Mouse (Mus musculus) B cell, adult (primary cell): ENCODE data around the gene Slc16a13. TPM values are rescaled to one million over a fixed set of nuclear protein-coding genes. Genes with fewer than 3 reads are reported as not detected.

Experiments
- total RNA-seq: library from RNA; stranded (reverse); gene quantifications from 4 replicates; pipeline ENCODE4 v1.2.4, GENCODE M21; 2023; ENCODE audit not compliant: inconsistent age

Slc16a13 gene
- total RNA-seq, result 1.8 to 2.3 TPM (median 2.1 TPM) in 4 replicates

DNA sequence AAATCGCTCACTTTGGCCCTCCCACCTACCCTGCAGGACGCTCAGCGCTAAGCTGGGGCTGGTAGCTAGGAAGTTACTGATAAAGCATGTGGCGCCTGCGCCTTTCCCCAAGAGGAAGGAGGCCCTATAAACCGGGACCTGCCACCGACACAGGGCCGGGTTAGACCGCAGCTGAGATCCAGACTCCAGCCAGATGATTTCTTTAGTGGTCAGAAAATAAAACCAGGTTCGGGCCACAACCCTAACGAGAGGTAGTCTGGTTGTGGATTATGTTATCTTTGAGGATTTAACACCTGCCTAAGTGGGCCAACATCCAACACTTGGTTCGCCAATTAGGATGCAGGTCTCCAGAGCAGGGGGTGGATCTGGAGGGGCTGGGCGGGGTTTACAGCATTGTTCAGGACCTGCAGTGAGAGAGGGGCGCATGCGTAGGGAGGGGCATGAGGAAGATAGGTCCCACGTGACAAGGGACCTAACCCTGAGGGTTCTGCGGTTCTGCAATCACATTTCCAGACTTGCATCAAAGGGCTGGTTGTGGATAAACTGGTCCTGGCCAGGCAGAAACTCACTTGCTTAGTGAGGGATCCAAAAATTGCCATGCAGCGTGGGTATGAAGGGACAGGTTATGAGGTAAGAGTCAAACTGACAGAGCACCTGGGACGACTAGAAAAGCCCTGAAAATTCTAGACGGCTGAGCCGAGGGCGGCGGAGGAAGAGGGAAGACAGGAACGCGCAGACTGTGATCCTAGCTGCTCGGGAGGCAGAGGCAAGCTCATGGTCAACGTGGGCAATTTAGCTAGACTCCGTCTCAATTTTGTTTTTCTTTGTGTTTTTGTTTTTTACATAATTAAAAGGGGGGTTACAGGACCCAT is at the start of gene Slc16a13:
TSS of gene Slc16a13 (minus strand) at position 334 of the 872 bp plus-strand sequence.

DNA sequence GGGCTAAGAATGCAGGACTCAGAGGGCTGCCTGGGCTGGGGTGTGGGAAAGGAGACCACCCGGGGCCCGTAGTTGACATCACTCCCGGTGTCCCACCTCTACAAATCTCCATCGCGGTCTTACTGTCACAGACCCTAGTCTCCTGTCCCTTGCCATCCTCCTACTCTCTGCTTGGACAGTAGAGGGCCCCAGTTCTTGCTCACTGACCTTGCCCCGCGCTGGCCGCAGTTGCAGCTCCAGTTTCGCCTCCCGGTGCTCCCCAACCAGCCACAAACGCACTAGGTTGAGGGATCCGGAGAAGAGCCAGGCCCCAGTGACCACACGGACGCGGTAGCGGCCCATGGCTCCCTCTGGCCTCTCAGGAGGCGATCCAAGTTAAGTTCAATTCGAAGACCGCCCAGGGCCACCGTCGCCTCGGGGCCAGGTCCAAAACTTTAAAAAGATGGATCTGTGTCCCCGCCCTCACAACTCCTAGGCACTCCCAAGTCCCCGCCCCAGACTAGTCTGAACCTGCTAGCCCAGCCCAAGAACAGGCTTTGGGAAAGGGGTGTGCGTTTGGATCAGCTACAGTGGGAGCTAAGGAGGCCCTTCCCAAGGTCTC is 34.2 kb upstream of the Slc16a13 start, which contains the start of gene Alox12:
TSS of gene Alox12 (minus strand) at position 423 of the 601 bp plus-strand sequence.

DNA sequence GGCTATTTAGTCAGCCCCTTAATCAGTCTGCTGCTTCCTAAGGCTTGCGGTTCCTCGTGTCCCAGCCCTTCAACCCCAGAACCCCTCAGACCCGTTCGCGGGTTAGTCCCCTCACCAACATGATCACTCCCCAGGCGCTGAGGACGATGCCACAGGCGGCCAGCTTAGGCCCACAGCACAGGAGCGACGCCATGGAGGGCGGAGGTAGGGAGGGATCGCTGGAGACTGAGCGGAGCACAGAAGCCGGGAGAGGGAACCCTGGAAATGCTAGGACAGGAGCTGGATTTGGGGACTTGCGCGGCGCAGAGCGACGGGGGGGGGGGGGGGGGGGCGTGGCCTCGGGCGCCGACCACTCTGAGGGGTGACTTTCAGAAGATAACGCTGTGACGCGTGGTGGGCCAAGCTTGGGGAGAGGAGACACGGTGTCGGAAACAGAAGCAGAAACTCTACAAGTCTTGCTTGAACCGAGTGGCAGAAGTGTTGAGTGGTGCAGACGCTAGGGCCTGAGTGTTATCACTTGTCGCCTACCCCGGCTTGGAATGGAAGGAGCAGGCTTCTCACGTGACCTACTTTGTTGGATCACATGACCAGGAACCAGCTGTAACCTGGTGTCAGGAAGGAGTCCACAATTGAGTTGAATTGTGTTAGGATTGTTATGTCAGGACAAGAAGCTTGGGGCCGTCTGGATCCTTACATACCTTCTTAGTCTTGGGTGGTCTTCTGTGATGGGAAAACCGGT is 18.8 kb upstream of the Slc16a13 start, which contains the start of the genes Gm21988 and Rnasek:
TSS of gene Gm21988 (minus strand) at position 290 of the 739 bp plus-strand sequence.
TSS of gene Rnasek (minus strand) at position 302 of the 739 bp plus-strand sequence.

GRCm38 (mm10) chr11:70237457-70238167 is 16.7 kb upstream of the Slc16a13 start, which contains the start of gene 0610010K14Rik:
0610010K14Rik (minus strand) TSS chr11:70237914.

GRCm38 (mm10) chr11:70229260-70230010 is 8.6 kb upstream of the Slc16a13 start, which contains the start of gene Bcl6b:
Bcl6b (minus strand) TSS chr11:70229798.

GRCm38 (mm10) chr11:70212423-70212822 is 8.4 kb downstream of the Slc16a13 start, which contains the start of gene Slc16a11:
Slc16a11 (plus strand) TSS chr11:70212752.

Other genes starting within 250 kb of the Slc16a13 start
- gene Ctdnep1, start 239.9 kb downstream of the Slc16a13 start, total RNA-seq, result 103 to 123 TPM (median 108 TPM) in 4 replicates
- gene Elp5, start 238.5 kb downstream of the Slc16a13 start, total RNA-seq, result 34.4 to 62.8 TPM (median 46.7 TPM) in 4 replicates
- 311 to 355 TPM (median 331 TPM) in 4 replicates for gene Gabarap, start 229.9 kb downstream of the Slc16a13 start, total RNA-seq
- gene Phf23, start 225.3 kb downstream of the Slc16a13 start, total RNA-seq, result 52.7 to 62.9 TPM (median 56.6 TPM) in 4 replicates
- gene Dvl2, start 220.5 kb downstream of the Slc16a13 start, total RNA-seq, result 48.4 to 53.5 TPM (median 51.0 TPM) in 4 replicates
- gene Acadvl, start 205.7 kb downstream of the Slc16a13 start, total RNA-seq, result 53.0 to 60.7 TPM (median 59.3 TPM) in 4 replicates
- 3.5 to 5.4 TPM (median 4.2 TPM) in 4 replicates for gene Dlg4, start 204.1 kb downstream of the Slc16a13 start, total RNA-seq
- not detected in 4 replicates for gene Asgr1, start 167.0 kb downstream of the Slc16a13 start, total RNA-seq
- gene Asgr2, start 128.4 kb downstream of the Slc16a13 start, total RNA-seq, result not detected in 4 replicates
- gene Mgl2, start 90.7 kb downstream of the Slc16a13 start, total RNA-seq, result not detected in 4 replicates
- gene Clec10a, start 64.9 kb downstream of the Slc16a13 start, total RNA-seq, result 0.57 TPM in 1 of 4 replicates, not detected in the others
- not detected in 4 replicates for gene Slc16a11, start 8.3 kb downstream of the Slc16a13 start, total RNA-seq
- gene Bcl6b, start 8.7 kb upstream of the Slc16a13 start, total RNA-seq, result 0.45 to 1.1 TPM (median 0.85 TPM) in 4 replicates
- gene 0610010K14Rik, start 16.9 kb upstream of the Slc16a13 start, total RNA-seq, result 62.4 to 92.8 TPM (median 71.3 TPM) in 4 replicates
- 4.4 to 9.6 TPM (median 7.2 TPM) in 4 replicates for gene Gm21988, start 18.8 kb upstream of the Slc16a13 start, total RNA-seq
- 73.2 to 81.6 TPM (median 73.8 TPM) in 4 replicates for gene Rnasek, start 18.8 kb upstream of the Slc16a13 start, total RNA-seq
- gene Alox12, start 34.3 kb upstream of the Slc16a13 start, total RNA-seq, result 0.57 to 0.64 TPM in 2 of 4 replicates, not detected in the others
- not detected in 4 replicates for gene Alox12e, start 101.6 kb upstream of the Slc16a13 start, total RNA-seq
- 0.21 to 1.9 TPM (median 0.26 TPM) in 3 of 4 replicates, not detected in the other for gene Alox15, start 131.0 kb upstream of the Slc16a13 start, total RNA-seq
- 26.4 to 29.9 TPM (median 28.0 TPM) in 4 replicates for gene Pelp1, start 189.0 kb upstream of the Slc16a13 start, total RNA-seq
- 93.3 to 103 TPM (median 98.7 TPM) in 4 replicates for gene Arrb2, start 211.6 kb upstream of the Slc16a13 start, total RNA-seq
- gene Med11, start 230.9 kb upstream of the Slc16a13 start, total RNA-seq, result 39.8 to 46.9 TPM (median 43.4 TPM) in 4 replicates
- gene Zmynd15, start 238.4 kb upstream of the Slc16a13 start, total RNA-seq, result 1.3 to 2.1 TPM (median 1.4 TPM) in 4 replicates
- 6.6 to 9.3 TPM (median 7.2 TPM) in 4 replicates for gene Cxcl16, start 238.9 kb upstream of the Slc16a13 start, total RNA-seq